Mouse (Mus musculus) left cerebral cortex, adult 2 months (tissue): Measurements from ENCODE around the gene Tcf21. TPM values are rescaled to one million over a fixed set of nuclear protein-coding genes. Genes with fewer than 3 reads are reported as not detected.

Experiments used
- DNase-seq, 2 experiments: peaks; one replicate each; pipeline ENCODE4 v3.0.0; 2021 to 2022; ENCODE audit warnings: low spot score in 2 of 2, mixed read lengths in 1 of 2; ENCODE audit errors: extremely low spot score in 1 of 2
- H3K27ac ChIP-seq: fragments of 200-600 bp; 2 replicates; pipeline ENCODE4 v1.8.1; 2022
- H3K4me3 ChIP-seq: fragments of 200-600 bp; 2 replicates; pipeline ENCODE4 v1.8.1; 2022
- CTCF ChIP-seq: fragments of 200-600 bp; IDR thresholded peaks from 2 replicates; pipeline ENCODE4 v1.8.1; 2022; ENCODE audit warnings: antibody characterized with exemption, mild to moderate bottlenecking, moderate library complexity
- intact Hi-C: fragments of 180-260 bp; cut with DNase I; formaldehyde crosslinking; loops from one replicate; pipeline ENCODE4 v1.15.1; 2025
- total RNA-seq, 2 experiments: library from RNA; stranded (reverse); gene quantifications; 2 replicates each; pipeline ENCODE4 v1.2.3; 2021

Tcf21 gene
- total RNA-seq, 2 experiments from 2014 or later: not detected

DNA sequence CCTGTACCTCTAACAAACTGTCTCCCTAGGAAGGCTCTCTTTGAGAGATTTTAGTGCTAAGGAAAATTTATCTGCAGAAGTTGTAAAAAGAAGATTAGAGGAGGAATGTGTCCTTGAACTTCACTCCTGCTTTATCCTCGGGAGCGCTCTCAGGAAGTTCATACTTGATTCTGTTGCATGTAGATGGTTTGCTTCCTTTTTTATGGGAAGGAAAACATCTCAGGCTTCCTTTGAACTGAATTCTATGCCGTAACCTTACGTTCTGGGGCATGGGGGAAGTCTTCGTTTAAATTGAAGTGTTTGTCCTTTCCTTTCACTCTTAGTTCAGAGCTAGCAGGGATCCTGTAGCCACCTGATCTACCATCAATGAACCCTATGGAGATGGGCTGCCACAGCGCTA lies 2.9 kb upstream of the Tcf21 start:
- intact Hi-C loops: no loop called here
- no peak for DNase-seq
- no peak for TF ChIP-seq CTCF
- Histone ChIP-seq H3K27ac (no peak overlapping the region), H3K4me3 (no peak overlapping the region)

DNA sequence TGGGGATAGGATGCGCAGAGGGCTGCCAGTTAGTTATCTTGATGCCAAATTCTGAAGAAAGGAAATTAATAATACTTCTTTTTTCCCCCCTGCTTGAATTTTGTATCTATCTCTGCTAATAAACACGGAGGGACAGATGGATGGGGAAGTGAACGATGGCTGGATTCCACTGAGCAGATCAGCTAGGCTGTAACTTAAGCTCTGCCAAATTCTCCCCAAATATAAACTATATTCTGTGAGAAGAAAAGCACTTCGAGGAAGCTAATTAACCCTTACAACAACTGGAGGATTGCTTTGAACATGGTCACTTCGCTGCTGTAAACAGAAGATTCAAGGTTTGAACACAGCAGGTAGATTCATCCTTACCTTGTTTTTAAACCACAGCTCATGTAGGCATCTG lies 2.5 kb upstream of the Tcf21 start:
- no peak for TF ChIP-seq CTCF
- no peak overlapping the region for H3K27ac ChIP-seq
- no peak overlapping the region for H3K4me3 ChIP-seq
- intact Hi-C loops: no loop called here
- no peak for DNase-seq

DNA sequence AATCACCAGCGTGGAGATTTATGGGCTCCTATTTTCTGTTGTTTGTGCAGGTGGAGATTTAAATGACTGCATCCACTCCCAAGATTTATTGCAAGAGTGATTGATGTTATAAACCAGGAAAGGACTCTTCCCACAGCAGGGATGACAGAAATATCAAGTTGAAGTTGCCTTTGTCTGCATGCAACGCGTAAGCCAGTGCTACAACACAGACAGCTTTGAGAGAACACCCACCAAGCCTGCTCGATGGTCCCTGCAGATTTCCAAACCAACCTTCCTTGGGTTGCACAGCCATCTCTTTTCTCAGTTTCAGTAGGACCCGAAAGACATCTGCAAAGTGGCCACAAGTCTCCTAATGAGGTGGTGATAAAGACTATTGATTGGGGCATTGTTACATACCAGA lies 1.7 kb upstream of the Tcf21 start:
- DNase-seq: no peak
- intact Hi-C loops: no loop called here
- H3K4me3 ChIP-seq: no peak overlapping the region
- no peak overlapping the region for H3K27ac ChIP-seq
- no peak for TF ChIP-seq CTCF

DNA sequence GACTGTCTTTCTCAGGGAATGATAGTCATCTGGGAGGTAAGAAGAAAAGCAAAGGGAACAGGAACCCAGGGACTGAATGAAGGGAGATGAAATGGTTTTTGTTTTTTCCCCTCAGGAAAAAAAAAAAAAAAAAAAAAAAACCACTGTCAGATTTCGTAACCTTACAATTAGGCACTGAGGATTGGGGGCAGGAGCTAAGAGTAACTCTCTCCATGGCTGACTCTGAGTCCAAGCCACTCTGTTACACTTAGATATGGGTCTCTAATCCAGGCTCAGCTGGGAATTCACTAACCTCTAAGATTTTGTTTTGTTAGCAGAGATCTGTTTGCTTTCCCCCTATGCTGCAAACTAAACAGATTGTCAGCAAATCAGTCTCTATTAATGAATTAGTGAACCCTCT lies 1.3 kb upstream of the Tcf21 start:
- DNase-seq: no peak
- Histone ChIP-seq H3K27ac (no peak overlapping the region), H3K4me3 (no peak overlapping the region)
- intact Hi-C loops: no loop called here
- no peak for TF ChIP-seq CTCF

DNA sequence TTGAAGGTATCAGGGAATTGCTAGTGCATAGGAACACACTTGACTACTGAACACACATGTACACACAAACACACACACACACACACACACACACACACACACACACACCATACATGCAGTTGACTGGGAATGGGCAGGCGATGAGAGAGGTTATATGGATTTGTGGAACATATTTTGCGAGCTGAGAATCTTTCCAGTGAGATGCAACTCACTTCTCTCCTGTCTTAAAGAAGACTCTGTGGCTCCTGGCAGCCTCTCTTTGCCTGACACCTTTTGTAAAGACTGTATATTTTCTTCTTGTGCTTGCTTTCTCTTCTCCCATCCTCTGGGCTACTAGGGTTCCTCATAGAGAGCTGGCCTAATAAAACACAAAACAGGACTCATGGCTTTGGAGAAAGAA lies 867 bp upstream of the Tcf21 start:
- Histone ChIP-seq H3K4me3 (no peak overlapping the region), H3K27ac (no peak overlapping the region)
- no peak for DNase-seq
- intact Hi-C loops: no loop called here
- TF ChIP-seq CTCF: no peak

DNA sequence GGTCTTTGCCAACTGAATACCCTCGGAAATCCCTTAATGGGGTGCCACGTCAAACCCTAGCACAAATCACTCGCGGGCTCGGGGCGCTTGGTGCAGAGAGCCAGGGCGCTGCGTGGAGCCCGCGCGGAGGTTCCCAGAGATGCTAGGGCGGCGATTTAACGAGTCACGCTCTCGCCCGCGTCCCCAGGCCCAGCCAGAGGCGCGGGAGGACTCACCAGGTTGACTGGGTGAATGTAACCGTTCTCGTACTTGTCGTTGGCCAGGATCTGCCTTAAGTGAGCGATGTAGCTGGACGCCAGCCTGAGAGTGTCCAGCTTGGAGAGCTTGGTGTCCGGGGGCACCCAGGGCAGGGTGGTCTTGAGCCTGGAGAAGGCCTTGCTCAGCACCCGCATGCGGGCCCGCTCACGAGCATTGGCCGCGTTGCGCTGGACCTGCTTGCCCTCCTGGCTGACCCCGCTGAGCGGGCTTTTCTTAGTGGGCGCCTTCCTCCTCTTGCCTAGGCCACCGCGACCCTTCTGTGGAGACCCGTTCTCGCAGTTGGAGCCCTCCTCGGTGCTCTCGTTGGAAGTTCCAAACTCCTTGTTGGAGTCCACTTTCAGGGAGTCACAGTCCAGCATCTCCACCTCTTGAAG lies 619 bp downstream of the Tcf21 start:
- TF ChIP-seq CTCF: no peak
- no peak for DNase-seq
- Histone ChIP-seq H3K4me3 (no peak overlapping the region), H3K27ac (no peak overlapping the region)
- intact Hi-C loops: loop anchor here (5.0 kb wide), 1 partner anchor 667 kb away; no protein-coding TSS in a partner anchor

DNA sequence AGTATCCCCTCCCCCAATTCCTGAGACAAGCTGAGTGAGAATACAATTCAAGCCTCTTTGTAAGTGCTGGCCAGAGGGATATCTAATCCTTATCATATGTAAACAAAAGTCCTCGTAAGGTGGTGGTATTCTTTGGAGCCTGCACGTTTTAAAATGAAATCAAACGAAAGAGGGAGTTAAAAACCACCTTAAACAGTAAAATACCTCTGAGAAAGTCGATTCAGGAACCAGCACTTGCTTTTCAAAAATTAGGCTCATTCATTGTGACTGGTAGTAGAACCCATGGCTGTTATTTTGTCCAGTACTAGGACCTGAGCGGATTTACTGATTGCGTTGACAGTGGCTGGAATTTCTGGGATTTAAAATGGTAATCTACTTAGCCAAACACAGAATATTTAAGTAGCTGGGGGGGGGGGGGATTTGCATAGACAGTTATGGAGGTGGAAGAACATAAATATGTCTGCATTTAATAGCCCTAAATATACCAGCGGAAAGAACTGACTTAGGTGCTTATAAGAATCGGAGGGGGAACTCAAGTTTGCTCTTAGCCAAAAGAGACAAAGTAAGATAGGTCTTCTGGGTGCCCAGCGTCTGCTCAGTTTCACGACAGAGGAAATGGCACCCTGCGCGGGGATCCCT lies 1.3 kb downstream of the Tcf21 start:
- H3K27ac ChIP-seq: no peak overlapping the region
- no peak for TF ChIP-seq CTCF
- no peak for DNase-seq
- no peak overlapping the region for H3K4me3 ChIP-seq
- intact Hi-C loops: loop anchor here (5.0 kb wide), 1 partner anchor 666 kb away; no protein-coding TSS in a partner anchor

DNA sequence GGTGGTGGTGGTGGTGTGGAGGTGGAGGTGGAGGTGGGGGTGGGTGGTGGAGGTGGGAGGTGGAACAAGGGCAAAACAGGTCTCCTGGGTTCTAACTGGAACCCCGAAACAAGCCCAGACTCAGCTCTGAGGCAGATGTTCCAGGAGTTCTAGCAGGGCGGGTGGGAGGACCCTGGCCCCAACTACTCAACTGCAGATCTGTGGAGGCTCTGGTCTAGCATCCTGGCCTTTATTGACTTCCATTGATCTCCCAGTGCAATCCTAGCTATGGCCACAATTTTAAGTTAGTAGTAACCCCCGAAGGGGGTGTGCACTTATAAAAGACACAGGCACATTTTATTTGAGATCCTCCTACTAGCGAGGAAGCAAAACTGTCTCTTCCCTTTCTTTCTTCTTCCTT lies 2.0 kb downstream of the Tcf21 start:
- DNase-seq: no peak
- no peak overlapping the region for H3K27ac ChIP-seq
- intact Hi-C loops: loop anchor here (5.0 kb wide), 1 partner anchor 666 kb away; no protein-coding TSS in a partner anchor
- no peak for TF ChIP-seq CTCF
- no peak overlapping the region for H3K4me3 ChIP-seq

DNA sequence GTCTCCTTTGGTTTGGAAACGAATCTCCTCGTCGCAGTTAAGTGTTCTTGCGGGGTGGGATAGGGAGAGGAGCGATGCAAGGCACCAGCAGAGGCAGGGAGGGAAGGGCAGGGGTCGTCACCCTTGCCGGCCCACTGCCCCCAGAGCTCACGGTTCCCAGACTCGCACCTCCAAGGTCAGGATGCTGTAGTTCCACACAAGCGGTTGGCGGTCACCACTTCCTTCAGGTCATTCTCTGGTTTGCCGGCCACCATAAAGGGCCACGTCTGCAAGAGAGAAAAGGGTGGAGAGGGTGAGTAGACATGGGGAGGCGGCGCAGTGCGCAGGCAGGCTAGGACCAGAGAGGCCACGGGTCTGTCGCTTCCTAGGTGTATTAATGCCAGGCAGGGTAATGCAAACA lies 2.4 kb downstream of the Tcf21 start:
- intact Hi-C loops: loop anchor here (5.0 kb wide), 1 partner anchor 665 kb away; no protein-coding TSS in a partner anchor

DNA sequence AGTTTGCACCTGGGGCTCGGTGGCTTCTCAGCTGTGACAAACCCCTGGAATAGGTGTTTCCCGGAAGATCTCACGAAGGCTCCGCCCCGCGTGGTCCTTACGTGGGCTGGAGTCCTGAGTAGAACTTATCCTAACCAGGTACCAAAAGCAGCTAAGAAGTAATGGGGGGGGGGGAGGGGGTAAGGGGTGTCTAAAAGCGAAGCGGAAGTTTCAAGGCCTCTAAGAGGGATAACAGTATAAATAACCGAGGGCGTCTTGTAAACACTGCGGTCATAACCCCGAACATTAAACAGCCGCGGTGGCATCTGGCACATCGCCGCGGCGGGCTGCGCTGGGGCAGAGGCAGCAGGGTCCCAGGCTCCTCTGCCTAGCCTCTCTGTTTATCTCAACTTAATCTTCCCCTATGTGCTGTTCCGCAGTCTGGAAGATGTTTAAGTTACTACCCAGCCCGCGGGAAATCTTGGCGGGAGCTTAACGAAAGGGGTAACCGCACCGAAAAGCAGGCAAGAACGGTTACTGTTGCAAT lies 3.7 kb downstream of the Tcf21 start:
- intact Hi-C loops: loop anchor here (5.0 kb wide), 1 partner anchor 664 kb away; no protein-coding TSS in a partner anchor
- TF ChIP-seq CTCF: no peak
- no peak overlapping the region for H3K27ac ChIP-seq

More for the DNA sequence above, 2.4 kb downstream of the Tcf21 start:
- no peak for DNase-seq
- H3K27ac ChIP-seq: no peak overlapping the region
- no peak for TF ChIP-seq CTCF
- H3K4me3 ChIP-seq: no peak overlapping the region

DNA sequence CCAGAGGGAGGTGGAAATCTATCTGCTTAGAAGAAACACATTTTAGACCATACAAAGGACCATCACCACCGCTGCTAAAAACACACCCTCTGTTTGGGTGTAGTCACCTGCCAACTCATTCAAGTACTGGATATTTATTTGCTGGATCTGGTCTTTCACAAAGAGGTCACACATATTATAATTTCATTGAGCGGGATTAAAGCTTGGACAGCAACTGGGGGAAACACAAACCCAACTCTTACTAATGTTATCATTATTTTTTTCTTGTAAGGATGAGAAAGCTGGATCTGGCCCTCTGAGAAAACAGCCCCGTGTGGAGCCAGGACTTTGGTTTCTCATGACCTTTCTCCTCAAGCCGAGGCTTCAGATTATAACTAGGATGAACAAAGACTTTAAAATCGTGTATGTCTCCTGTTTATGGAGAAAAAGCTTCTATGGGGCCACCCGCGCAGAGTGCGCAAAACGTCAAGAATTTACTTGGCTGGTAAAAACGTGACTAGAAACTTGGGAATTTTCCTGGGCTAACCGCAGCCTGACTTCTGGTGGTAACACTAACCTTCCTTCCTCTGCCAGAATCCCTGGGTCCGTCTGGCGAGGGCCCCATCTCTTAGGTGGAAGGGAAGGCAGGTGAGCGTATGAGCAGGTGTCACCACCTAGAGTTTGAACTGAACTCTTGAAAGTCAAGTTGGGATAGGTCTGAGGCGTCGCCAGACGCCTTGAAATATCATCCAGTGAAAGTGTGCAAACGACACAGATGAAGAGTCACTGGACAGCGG lies 4.3 kb downstream of the Tcf21 start:
- TF ChIP-seq CTCF: no peak
- DNase-seq: no peak
- Histone ChIP-seq H3K4me3 (no peak overlapping the region), H3K27ac (no peak overlapping the region)
- intact Hi-C loops: loop anchor here (5.0 kb wide), 1 partner anchor 663 kb away; no protein-coding TSS in a partner anchor

More for the DNA sequence above, 3.7 kb downstream of the Tcf21 start:
- DNase-seq: no peak
- H3K4me3 ChIP-seq: no peak overlapping the region

DNA sequence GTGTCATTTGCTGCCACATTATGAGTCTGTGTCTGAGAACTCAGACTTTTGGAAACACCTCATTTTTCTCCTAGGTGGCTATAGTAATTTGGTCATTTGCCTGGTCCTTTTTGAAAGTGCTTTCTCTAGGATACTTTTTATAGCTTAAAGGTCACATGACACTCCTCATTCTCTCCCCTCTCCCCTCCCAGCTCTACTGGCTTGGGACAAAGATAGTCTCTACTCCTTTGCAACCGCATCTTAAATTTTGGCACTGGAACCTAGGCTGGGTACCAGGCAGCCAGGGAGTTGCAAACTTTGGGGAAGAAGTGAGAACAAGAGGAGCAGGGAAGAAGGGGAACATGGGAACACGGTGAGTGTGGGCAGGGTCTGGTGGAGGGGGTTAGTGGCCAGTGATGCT lies 5.2 kb downstream of the Tcf21 start:
- TF ChIP-seq CTCF: no peak
- no peak for DNase-seq
- intact Hi-C loops: loop anchor here (5.0 kb wide), 1 partner anchor 662 kb away; no protein-coding TSS in a partner anchor
- H3K27ac ChIP-seq: no peak overlapping the region
- H3K4me3 ChIP-seq: no peak overlapping the region
